Mouse (Mus musculus) left cerebral cortex, adult 18-20 months (tissue): ENCODE measurements around the gene Kcnk16. TPM values are rescaled to one million over a fixed set of nuclear protein-coding genes. Genes with fewer than 3 reads are reported as not detected.

Experiments
- total RNA-seq, 2 experiments: library from RNA; stranded (reverse); gene quantifications; 2 replicates each; pipeline ENCODE4 v1.2.3; 2021

Kcnk16 gene
- total RNA-seq, 2 experiments from 2014 or later = not detected

Other genes with a start within 250 kb of the Kcnk16 start
- gene Saysd1, start 130.7 kb downstream of the Kcnk16 start, total RNA-seq = 1 to 10 TPM; 4.1 to 4.3 TPM
- gene Kcnk5, start 87.4 kb downstream of the Kcnk16 start, total RNA-seq = under 1 TPM; 0.21 to 0.37 TPM
- gene Nudt13, start 25.5 kb upstream of the Kcnk16 start, total RNA-seq = 10 to 100 TPM; 18.4 to 23.4 TPM
- 10 to 100 TPM; 32.4 to 39.2 TPM for gene Ecd, start 78.9 kb upstream of the Kcnk16 start, total RNA-seq
- gene Fam149b, start 79.0 kb upstream of the Kcnk16 start, total RNA-seq = 10 to 100 TPM; 41.9 to 51.4 TPM
- 10 to 100 TPM; 29.4 to 32.5 TPM for gene Dnajc9, start 119.7 kb upstream of the Kcnk16 start, total RNA-seq
- 10 to 100 TPM; 34.1 to 35.1 TPM for gene Mrps16, start 124.4 kb upstream of the Kcnk16 start, total RNA-seq
- 1 to 10 TPM; 1.7 to 2.4 TPM for gene Cfap70, start 183.0 kb upstream of the Kcnk16 start, total RNA-seq
- gene Anxa7, start 210.9 kb upstream of the Kcnk16 start, total RNA-seq = 10 to 100 TPM; 70.5 to 78.1 TPM
- gene Mss51, start 227.7 kb upstream of the Kcnk16 start, total RNA-seq = under 1 TPM; 0.72 to 0.96 TPM